8 mouse cellular contexts compared by ENCODE assay signal in the genomic region with DNA sequence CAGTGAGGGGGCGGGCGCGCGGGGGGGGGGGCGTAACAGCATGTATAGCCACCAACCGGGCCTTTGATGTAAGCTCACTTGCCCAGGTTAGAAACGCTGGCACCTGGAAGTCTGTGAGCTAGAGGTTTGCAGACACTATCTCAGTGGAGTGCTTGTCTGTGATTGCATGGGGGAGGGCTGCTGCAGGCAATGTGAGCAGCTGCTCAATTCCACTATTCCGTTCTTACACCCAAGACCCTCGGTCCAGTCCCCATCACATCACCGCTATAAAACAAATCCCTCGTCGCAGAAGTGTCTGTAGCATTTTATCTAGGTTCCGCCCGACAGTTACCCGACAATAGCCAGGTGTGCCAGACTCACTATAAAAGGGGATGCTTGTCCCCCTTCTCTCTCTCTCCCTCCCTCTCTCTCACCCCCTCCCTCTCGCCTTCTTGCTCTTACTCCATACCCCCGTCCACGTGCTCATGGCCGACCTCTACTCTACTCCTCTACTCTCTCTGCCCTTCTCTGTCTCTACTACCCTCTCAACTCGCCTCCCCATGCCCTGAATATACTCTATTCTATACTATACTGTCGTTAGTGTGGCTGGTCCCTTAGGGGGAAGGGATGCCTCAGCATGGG.
A peak's percentile ranks its signal among the peaks of the same experiment; 100 is the strongest.
DNase-seq lines count a peak whose midpoint lies in the region; TF ChIP-seq lines count a peak whose summit lies in the region.

No protein-coding gene starts in this region.

- no peaks in the 10 kb centered on the region for H3K9me3 ChIP-seq in forebrain, embryonic 10.5 days

- peaks cover 76% of the 10 kb centered on the region for H3K27me3 ChIP-seq in forebrain, embryonic 10.5 days (ENCODE audit: poor library complexity, severe bottlenecking)

- H3K4me1 ChIP-seq in forebrain, embryonic 10.5 days = peaks cover 33% of the 10 kb centered on the region

- intact Hi-C loops in left cerebral cortex, postnatal 36 days (cut with DNase I) = loop anchor here (5.0 kb wide), 3 partner anchors 64 to 116 kb away; a partner anchor contains a TSS

- H3K4me3 ChIP-seq in forebrain, embryonic 10.5 days = peak overlapping the region; percentile 52

- no peaks in the 10 kb centered on the region for H3K36me3 ChIP-seq in forebrain, embryonic 10.5 days (replicated peaks)

- TF ChIP-seq POLR2A in brain, embryonic 14.5 days (IDR thresholded peaks at IDR 0.05; ENCODE audit: borderline replicate concordance, extremely low read depth, insufficient read depth, insufficient read length, poor library complexity, severe bottlenecking) = no peak

- TF ChIP-seq CTCF in brain, embryonic 14.5 days (IDR thresholded peaks at IDR 0.05; ENCODE audit: borderline replicate concordance, extremely low read depth, insufficient read depth, insufficient read length) = no peak

- WGBS in forebrain, embryonic 10.5 days = 6% methylated on average over 20 of the region's 21 CpGs

- H3K27ac ChIP-seq in forebrain, embryonic 10.5 days = peak overlapping the region; percentile 92

- peak; percentile 3 for DNase-seq in layer of hippocampus, adult 11-12 months (ENCODE audit: low spot score)
- no peak for DNase-seq in layer of hippocampus, adult 9-10 months (ENCODE audit: low spot score)
- peak; percentile 77 for DNase-seq in brain, embryonic 14.5 days (ENCODE audit: low read depth)
- DNase-seq in forebrain, embryonic 10.5 days (ENCODE audit: extremely low spot score, low spot score) = peak; percentile 37
- DNase-seq in left cerebral cortex, postnatal 36 days (ENCODE audit: low spot score in 2 of 2) = peak; percentile 4 to 12
- DNase-seq in neural tube, embryonic 10.5 days (ENCODE audit: extremely low spot score, low spot score) = peak; percentile 46
- no peak for DNase-seq in gastrocnemius, postnatal 4 days (ENCODE audit: low spot score in 2 of 2)
- DNase-seq in lung, postnatal 10 days = no peak

Comparison
In these comparisons a context has a peak if more than half of its experiments do, and no peak if none do; other contexts are left out.
1. DNase-seq: peak in layer of hippocampus, adult 11-12 months (single experiment), brain, embryonic 14.5 days (single experiment), forebrain, embryonic 10.5 days (single experiment), left cerebral cortex, postnatal 36 days (2 of 2) and neural tube, embryonic 10.5 days (single experiment); none in layer of hippocampus, adult 9-10 months (single experiment), gastrocnemius, postnatal 4 days (0 of 2) and lung, postnatal 10 days (single experiment).